Mouse (Mus musculus) brain, embryonic 14.5 days (tissue): ENCODE data around the gene Fat1.

Experiments used
- CTCF ChIP-seq: fragments of 200-500 bp; IDR thresholded peaks from 2 replicates; pipeline ENCODE4 v1.5.1; 2012; ENCODE audit warnings: inconsistent platforms, mild to moderate bottlenecking, moderate library complexity, borderline replicate concordance; ENCODE audit not compliant: insufficient read depth, insufficient read length; ENCODE audit errors: extremely low read depth
- POLR2A ChIP-seq: fragments of 200-500 bp; IDR thresholded peaks from 2 replicates; pipeline ENCODE4 v1.6.1; 2012; ENCODE audit warnings: mild to moderate bottlenecking, inconsistent platforms, borderline replicate concordance; ENCODE audit not compliant: poor library complexity, insufficient read depth, insufficient read length, severe bottlenecking; ENCODE audit errors: extremely low read depth

- TF ChIP-seq POLR2A (no peak), CTCF (no peak)
Measured at GRCm38 (mm10) chr8:45013852-45014251, 78.6 kb downstream of the Fat1 start.
